Mouse (Mus musculus) thymus, postnatal 36 days (tissue): ENCODE results near the gene Zer1.

ENCODE experiments used
- DNase-seq, 2 experiments: peaks; one replicate each; pipeline ENCODE4 v3.0.0; 2022; ENCODE audit warnings: mixed read lengths in 2 of 2

The Zer1 gene

DNA sequence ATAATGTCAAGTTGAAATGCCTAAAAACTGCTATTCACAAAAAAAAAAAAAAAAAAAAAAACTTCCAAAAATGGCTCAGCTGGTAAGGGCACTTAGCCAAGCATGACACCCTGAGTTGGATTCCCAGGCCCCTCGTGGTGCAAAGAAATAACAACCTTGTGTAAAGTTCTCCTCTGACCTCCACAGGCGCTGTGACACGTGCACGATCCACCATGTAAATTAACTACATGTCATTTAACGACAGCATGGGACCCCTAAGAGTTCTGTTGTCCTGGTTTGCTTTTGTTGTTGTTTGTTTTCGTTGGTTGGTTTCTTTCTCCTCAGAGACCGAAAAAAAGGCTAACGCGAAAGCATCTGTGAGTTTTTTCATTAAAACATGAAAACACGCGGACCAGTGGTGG, 76.3 kb downstream of the Zer1 start:
- no peak for DNase-seq
